Mouse (Mus musculus) ES-Bruce4 (cell line): ENCODE results near the gene Plxdc2.

Experiments
- CTCF ChIP-seq: IDR thresholded peaks from one replicate; pipeline ENCODE4 v1.8.1; 2011; ENCODE audit warnings: low read depth, low read length
- EP300 ChIP-seq: IDR thresholded peaks from 2 replicates; pipeline ENCODE4 v1.6.1; 2011; ENCODE audit warnings: low read depth, low read length; ENCODE audit not compliant: insufficient read depth
- POLR2A ChIP-seq: IDR thresholded peaks from one replicate; pipeline ENCODE4 v1.8.1; 2011; ENCODE audit warnings: low read length; ENCODE audit not compliant: insufficient read depth

DNA sequence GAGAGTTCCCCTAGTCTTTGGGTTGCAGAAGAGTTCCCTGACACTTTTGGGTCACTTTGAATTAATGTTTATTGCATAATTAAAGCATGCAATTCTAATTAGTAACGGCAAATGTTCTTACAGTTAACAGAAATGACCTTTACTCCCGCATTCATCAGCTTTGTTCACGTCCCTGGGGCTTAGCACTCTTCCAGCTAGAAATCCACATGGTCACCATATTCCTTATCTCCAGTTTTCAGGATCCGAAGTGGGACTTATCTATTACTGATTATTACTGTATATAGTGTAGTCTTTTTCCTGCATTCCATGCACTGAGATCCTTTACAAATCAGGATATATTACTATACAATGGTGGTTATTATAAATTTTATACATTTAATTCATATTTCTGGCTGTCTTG, 203.2 kb downstream of the Plxdc2 start:
- TF ChIP-seq CTCF (no peak), EP300 (no peak), POLR2A (no peak)
